Mouse (Mus musculus) large intestine, adult 2 months (tissue): ENCODE data around the gene Shkbp1. TPM values are rescaled to one million over a fixed set of nuclear protein-coding genes. Genes with fewer than 3 reads are reported as not detected.
A peak's percentile ranks its signal among the peaks of the same experiment; 100 is the strongest.

ENCODE experiments used
- DNase-seq: peaks from one replicate; pipeline ENCODE4 v3.0.0-alpha.2; 2012; ENCODE audit warnings: low read depth, low spot score
- WGBS: fragments of 180-500 bp; shearing (Covaris S2); methylation state at CpG from one replicate; pipeline ENCODE4 v1.1.7; 2018; 5-methylcytosine and 5-hydroxymethylcytosine counted together
- polyA plus RNA-seq: library from polyadenylated mRNA; depleted of rRNA; stranded (reverse); fragments of >200 nt; gene quantifications from 2 replicates; pipeline ENCODE4 v1.2.3, GENCODE M21; 2012

The Shkbp1 gene
- polyA plus RNA-seq, 1 experiment = 59.9 TPM

DNA sequence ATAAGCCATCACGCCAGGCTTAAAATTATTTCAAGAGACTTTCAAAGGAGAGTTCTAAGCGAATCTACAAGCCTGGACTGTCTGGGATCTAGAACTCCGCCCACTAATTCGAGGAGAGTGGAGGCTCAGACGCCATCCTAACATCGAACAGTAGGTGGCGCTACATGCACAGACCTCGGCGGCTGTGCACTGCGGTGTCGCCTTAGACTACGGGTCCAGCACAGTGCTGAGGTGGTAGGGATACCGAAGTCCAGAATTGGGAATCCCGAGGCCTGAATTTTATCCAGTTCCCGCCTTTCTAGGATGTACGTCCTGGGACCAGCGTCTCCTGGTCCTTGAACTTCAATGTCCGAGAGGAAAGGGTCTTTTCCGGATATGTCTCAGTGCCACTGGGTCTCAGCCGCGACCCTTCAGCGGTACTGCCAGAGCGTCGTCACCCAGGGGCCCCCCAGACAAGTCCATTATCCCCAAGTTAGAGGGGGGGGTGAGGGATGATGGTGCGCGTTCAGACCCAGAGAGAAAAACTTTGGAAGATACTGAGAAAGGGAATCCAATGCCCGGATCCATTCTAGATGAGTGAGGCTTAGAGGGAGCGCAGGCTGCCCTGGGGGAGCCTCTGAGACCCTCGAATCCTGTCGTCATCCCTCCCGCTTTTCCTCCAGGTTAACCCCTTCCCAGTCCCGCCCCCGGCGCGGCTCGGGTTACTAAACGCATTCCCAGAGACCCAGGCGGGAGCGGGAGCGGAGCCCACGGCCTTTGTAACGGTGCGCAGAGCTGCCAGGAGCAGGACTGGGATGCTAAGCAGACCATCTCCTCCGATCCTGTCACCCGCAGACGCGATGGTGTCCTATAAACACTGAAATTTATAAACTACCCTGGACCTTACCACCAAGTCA is 19.6 kb downstream of the Shkbp1 start:
- 2% methylated on average over 47 of the region's 47 CpGs for WGBS
- DNase-seq = peak; percentile 73

DNA sequence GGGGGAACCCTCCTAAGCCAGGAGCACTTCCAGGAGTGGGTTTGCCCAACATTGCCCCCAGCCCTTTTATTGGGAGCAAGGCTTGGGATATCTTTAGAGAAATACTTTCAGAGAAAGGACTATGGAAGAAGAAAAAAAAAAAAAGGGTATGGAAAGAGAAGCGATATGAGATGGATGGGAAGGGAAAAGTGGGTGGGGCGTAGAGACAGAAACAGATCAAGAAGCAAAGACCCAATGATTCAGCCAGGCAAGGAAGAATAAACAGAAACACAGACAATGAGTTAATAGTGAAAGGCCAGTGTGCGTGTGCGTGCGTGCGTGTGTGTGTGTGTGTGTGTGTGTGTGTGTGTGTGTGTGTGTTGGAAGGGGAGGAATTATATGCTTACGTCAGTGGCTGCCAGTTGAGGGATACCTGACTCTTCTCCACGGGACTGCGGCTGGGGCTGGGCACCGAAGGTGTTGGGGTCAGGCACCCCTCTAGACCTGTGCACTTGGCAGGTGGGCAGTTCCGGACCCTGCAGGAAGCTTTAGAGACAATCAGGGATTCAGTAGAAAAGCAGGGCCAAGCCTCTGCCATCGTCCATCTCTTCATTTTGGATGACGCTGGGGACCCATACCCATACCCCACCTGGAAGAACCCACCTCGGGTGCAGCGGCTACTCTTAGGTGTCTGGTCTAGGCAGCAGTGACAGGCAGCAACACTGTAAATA is 20.7 kb downstream of the Shkbp1 start:
- WGBS = 36% methylated on average over 15 of the region's 15 CpGs
- DNase-seq = no peak

DNA sequence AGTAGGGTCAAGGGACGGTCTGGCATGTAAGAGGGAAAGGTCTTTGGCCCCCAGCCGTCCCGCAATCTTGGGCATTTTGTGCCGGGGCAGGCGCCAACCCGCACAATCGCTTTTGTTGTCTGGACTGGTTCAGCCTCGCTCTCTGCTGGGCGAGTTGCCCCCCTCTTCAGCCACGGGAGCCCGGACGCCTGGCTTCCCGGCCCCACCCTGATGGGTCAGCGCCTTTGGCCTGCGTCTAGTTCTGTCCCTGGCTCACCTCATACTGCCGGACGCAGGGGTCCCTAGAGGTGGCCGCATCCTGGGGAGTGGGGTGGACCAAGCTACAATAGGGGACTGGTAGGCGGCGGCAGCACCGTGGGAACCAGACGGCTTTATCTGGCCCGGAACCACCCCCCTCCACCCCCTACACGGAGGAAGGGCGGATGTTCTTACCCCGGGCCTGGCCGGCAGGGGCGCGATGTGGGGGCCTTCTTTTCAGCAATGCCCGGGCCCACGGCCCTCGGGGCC is 21.4 kb downstream of the Shkbp1 start:
- DNase-seq = no peak
- 6% methylated on average over 32 of the region's 32 CpGs for WGBS

DNA sequence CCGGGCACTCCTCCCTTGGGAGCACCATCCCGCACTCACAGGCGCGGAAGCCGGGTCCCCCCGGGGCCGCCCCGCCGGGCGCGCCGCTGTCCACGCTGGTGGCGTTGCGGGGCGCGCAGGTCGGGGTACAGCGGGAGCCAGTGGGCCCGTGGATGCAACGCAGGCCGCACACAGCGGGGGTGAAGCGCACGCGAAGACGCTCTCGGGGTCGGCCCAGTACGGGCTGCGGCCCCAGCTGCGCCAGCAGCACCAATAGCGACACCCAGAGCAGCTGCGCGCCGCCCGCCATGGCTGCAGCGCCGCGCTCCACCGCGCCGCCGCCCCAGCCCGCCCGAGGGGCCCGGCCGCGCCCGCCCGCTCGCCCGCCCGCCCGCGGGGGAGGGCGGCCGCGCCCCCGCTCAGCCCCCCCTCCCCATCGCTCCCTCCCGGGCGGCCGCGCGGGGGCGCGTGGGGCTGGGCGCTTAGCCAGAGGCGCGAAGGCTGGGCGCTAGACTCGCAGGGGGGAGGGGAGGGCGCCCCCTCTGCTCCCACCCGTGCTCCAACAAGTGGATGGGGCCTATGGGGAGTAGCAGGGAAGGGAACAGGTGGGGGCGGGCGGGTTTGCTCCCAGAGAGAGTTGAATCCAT is 22.4 kb downstream of the Shkbp1 start:
- WGBS = under 1% methylated on average over 60 of the region's 77 CpGs
- DNase-seq = no peak

DNA sequence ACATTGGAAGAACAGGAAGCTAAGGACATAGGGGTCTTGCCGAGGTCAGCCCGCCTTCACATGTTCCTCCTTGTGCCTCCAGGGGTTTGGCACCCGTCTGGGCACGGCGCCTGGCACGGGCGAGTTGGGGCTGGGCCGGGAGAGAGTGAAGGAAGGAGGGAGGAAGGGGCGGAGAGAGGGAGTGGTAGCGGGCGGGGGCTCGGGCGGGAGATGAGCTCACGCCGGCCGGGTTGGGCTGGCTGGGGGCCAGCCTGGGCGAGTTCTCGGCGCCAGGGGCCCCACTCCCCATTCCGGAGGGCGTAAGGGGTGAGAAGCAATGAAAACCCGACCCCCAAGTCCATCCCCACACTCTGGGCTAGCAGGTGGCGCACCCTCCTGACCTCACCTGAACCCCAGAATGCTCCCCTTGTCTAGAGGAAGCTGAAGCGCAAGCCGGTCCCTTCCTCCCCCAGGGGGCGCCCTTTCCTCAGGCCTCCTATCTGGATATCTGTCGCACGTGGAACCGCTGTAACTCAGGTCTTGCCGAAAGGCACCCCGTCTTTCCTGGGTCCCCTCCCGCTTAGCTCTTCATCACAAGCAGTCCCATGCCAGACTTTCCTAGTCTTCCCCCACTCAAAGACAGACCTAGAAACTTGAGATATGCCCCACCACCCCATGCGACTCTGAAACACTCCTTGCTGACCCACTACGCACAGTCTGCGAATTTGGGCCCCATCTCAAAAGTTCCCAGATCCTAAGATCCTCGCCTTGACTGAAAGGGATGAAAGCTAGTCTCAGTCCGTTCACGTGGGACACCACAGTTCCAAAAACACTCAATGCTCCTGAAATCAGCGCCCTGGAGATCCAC is 23.2 kb downstream of the Shkbp1 start:
- under 1% methylated on average over 39 of the region's 39 CpGs for WGBS
- peak; percentile 73 for DNase-seq

DNA sequence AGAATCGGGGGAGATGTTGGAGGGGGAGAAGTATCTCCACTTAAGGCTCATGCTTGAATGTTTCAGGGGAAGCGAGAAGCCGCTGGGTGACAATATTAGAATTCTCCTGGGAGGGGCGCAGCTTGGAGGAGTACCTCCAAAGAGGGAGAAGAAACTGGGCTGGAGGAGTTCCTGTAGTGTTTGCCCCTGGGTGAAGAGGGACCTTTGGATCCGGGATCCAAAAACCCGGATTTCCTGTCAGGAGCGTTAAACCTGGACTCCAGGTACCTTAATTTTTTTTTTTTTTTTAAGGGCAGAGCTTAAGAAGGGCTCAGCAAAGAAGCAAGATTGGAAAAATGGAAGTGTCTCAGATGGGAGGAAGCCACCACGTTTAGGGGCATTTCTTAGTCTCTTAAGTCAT is 24.0 kb downstream of the Shkbp1 start:
- no peak for DNase-seq

DNA sequence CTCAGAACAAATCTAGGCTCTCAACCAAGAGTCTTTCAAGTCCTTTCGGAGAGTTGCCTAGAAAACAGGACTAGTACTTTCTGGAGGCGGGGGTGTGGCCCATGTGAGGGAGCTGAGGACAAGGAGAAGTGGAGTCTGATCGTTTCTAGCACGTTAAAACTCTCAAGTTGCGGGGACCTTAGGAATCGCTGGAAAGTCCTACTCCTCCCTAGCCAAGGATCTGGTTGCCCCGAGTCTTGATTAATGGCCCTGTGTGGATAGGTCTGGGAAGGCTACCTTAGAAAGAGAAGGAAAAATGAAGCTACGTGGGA is 24.3 kb downstream of the Shkbp1 start:
- 2% methylated on average over 8 of the region's 8 CpGs for WGBS
- DNase-seq = no peak

More for the DNA sequence above, 24.0 kb downstream of the Shkbp1 start:
- 1% methylated on average over 8 of the region's 8 CpGs for WGBS

DNA sequence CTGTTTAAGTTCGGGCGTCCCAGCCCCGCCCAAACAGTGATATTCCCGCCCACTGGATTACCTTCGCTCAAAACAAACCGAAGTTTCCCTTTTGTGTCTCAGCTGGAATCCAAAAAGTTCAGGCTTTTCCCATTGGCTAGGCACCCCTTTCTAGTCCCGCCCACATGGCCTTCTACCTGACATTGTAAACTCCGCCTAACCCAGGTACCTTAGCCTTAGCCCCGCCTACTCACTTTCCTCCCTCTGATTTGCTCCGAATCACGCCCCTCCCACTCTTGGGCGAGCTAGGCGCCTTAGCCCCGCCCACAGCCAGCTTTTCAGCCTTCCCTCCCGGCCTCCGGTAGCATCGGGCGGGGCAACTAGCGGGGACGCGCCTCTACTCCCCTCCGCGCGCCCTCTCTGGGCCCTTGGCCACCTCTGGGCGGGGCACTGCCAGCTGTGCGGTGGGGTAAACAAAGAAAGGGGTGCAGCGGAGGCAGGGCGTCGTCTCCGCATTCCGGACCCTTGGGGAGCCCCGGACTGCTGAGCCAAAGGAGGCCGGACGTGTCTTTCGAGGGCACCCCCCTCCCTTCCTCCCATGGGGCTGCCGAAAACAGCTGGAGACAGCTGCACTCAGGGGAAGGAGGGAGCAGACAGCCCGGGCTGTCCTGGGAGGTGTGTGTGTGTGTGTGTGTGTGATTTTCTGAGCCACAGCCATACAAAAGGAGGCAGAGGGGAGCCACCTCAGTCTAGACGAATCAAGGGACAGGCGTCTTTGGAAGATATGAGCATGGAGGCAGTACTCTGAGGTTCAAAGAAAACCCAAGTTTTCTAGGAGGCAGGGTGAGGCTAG is 24.9 kb downstream of the Shkbp1 start:
- whole genome bisulfite sequencing = under 1% methylated on average over 39 of the region's 39 CpGs
- peak; percentile 89 for DNase-seq

DNA sequence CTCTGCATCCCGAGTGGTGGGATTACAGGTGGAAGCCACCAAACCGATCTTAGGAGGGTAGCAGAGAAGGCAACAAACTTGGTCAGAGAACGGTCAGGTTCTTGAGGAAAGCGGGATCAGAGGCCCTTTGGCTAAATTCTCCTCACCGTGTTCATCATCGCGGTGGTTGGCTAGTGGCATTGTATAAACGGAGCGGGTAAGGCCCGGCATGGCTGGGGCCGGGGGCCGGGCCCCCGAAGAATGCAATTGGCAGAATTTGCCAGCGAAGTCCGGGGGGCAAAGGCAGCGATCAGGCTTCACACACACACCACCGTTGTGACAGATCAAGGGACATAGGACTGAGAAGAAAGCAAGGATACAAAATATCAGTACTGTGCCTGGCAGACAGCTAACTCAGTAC is 25.8 kb downstream of the Shkbp1 start:
- DNase-seq = no peak
- whole genome bisulfite sequencing = 33% methylated on average over 17 of the region's 17 CpGs

DNA sequence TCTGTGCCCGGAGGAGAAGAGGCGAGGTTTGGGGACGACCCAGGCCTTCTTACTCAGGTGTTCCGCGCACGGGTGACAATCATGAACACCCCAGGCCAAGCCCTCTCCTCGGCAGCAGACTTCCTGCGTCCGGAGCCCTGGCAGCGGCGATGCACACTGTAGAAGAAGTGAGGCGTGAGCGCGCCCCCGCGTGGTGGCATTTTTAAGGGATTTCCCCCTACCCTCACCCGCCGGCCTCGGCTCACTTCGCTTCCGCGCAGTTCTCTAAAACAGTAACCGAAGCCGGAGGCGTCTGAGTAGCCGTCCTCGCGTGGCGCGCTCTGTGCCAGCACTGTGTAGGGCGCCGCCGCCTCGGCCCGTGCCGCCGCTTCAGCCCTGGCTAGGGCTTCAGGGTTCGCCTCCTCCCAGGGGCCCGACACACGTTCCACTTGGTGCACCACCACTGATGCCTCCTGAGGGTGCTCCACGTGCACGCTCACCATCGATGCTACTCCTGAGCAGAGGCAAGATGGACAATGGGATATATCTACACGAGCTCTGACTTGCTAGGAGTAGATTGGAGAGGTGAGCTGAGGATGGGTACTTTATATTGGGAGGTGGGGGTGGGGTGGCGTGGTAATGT is 26.4 kb downstream of the Shkbp1 start:
- 10% methylated on average over 45 of the region's 45 CpGs for WGBS

DNA sequence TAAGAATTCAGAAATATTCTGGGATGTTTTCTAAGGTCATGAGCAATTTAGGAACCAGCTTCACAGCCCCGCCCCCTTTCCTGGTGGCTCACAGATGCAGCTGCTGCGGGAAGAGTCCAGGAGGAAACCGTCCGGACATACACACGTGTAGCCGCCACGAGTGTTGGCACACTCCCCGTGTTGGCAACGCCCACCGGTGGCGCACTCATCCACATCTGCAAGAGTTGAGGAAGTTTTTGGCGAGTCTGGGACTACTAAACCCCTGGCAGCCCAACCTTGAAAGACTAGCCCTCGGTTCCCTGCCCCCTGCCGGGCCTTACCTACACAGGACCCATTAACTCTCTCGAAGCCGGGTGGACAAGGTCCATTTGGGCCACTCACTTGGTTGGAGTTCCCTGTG is 27.2 kb downstream of the Shkbp1 start:
- 19% methylated on average over 16 of the region's 16 CpGs for WGBS
- DNase-seq = no peak

More for the DNA sequence above, 26.4 kb downstream of the Shkbp1 start:
- no peak for DNase-seq

DNA sequence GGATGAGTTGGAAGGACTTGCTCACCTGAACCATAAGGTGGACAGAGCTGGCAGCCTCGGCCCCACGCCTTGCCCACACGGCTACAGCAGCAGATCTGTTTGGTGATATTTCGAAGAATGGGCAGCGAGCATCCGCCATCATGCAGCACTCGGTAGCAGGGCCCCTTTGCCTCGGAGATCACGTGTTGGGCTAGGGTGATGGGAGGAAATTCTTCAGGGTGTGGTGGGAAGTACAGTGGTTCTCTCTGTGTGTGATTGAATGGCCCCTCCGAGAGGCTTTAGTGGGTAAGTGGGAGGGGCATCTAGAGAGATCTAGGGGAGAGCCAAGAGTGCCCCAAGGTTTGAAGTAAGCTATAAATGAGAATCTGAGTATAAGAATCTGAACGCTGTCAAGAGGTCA is 27.7 kb downstream of the Shkbp1 start:
- 88% methylated on average over 11 of the region's 11 CpGs for WGBS
- no peak for DNase-seq

DNA sequence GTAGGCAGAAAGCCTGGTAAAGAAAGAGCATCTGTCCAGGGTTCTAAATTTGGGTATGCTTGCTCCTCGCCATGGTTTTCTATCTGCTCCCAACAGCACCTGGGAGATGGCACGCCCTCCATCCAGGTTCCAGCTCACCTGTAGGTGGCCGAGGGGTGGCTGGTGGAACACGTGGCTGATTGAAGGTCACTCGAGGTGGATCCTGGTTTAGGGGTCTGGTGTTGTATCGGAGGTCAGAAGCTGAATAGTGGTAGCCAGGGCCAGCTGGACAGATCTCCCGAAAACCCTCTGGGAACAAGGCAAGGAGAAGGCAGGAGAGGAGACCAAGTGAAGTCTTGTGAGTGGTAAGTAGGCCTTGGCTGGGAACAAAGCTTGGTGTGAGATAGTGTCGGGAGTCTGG is 28.3 kb downstream of the Shkbp1 start:
- WGBS = 94% methylated on average over 8 of the region's 8 CpGs
- no peak for DNase-seq

DNA sequence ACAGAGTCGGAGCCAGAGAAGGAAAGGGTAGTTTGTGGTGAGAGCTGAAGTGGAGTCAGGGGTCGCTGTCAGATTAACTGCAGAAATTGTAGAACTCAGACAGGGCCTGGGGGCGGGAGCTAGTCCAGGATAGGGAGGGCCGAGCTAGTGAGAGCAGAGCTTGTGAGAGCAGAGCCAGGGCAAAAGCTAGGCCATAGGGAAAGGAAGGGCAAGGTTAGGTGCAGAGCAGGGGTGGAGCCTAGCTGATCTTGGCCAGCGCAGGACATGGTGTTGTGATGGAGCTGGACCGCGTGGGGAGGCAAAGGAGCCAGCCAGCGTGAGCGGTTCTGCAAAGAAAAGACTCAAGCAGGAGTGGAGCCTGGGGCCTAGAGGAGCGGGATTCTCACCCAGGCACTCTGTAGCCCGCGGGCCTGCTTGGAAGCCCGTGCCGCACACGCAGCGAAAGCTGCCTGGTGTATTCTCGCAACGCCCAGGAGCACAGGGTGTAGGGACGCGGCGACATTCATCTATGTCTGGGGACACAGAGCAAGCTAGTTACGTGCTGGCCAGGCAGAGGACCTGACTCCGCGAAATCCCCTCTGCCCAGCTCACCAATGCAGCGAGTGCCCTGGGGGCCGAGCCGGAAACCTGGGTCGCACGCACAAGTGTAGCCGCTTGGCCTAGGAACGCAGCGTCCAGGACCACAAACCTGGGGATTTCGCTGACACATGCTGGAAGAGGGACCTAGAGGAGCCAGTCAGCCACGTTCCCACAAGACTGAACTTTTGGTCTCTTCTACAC is 29.5 kb downstream of the Shkbp1 start:
- WGBS = 71% methylated on average over 34 of the region's 34 CpGs
- DNase-seq = no peak

DNA sequence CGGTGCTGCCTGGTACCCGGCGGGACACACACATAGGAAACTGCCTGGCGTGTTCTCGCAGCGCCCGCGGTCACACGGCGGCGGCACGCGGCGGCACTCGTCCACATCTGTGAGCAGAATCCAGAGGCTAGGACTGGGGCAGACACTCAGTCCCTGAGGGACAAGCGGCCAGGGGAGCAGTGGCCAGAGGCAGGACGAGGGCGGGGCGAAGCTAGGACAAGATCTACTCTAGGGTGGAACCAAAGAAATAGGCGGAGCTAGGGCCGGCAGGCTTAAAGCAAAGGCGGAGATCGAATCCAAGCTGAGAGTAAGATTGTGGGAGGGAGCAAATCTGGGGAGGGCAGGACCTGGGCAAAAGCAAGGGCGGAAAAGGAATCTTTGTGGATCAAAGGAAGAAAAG is 30.1 kb downstream of the Shkbp1 start:
- WGBS = 13% methylated on average over 24 of the region's 24 CpGs
- peak; percentile 39 for DNase-seq

DNA sequence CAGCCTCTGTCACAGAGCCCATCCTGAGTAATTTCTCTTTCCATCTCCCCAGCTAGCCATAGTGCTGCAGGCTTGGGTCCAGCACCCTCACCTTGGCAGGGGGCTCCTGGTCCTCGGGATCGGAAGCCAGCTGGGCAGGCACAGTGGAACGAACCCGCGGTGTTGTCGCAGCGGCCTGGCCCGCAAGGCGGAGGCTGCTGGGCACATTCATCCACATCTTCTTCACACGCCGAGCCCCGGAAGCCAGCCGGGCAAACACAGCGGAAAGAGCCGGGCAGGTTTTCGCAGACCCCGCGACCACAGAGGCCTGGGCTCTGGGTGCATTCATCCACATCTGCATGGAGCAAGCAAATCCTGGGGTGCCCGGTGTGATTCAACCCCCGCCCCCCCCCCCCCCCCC is 30.9 kb downstream of the Shkbp1 start:
- 57% methylated on average over 19 of the region's 20 CpGs for WGBS
- DNase-seq = no peak

DNA sequence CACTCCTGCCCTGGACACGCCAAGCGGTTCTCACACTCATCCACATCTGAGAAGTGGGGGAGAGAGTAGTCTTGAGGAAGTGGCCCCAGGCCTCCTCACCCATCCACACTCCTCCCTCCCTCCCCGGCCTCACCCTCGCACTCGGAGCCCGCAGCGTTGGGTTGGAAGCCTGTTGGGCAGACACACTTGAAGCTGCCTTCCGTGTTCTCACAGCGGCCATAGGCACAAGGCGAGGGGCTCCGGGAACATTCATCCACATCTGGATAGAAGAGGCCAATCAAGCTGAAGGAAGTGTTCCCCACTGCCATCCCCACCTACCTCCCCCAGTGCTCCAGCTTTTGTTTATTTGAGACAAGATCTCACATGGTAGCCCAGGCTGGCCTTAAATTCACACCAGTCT is 31.7 kb downstream of the Shkbp1 start:
- 92% methylated on average over 11 of the region's 11 CpGs for WGBS
- no peak for DNase-seq

DNA sequence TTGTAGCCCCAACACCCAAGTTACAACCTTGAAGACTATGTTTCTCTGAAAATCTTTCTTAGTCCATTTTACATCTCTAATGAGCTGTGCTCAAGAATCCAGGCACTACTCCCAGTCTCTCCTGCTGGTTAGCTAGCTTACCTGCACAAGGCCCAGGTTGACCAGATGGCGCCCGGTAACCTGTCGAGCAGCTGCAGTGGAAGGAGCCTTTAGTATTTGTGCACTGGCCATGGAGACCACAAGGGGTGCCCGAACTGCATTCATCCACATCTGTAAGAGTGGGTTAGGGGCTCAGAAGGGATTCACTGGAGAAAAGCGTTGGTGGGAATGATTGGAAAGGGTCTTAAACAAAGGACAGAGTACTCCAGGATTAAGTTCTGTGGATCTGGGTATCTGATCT is 32.8 kb downstream of the Shkbp1 start:
- 93% methylated on average over 5 of the region's 5 CpGs for WGBS
- DNase-seq = no peak
